Mouse (Mus musculus) midbrain, postnatal 0 days (tissue): ENCODE results near the gene Zfp536. TPM values are rescaled to one million over a fixed set of nuclear protein-coding genes. Genes with fewer than 3 reads are reported as not detected.

Source experiments
- ATAC-seq: fragments of 200-750 bp; cut with Nextera tagmentation; 2 replicates; pipeline ENCODE4 v1.8.0; 2017; ENCODE audit warnings: moderate number of reproducible peaks, mild to moderate bottlenecking, moderate TSS enrichment, moderate library complexity; ENCODE audit not compliant: low FRiP score
- DNase-seq: peaks from one replicate; pipeline ENCODE4 v3.0.0-alpha.2; 2015; ENCODE audit warnings: low spot score
- H3K27ac ChIP-seq: fragments of 300-500 bp; sonication (generic); 2 replicates; pipeline ENCODE4 v1.5.1; 2014; ENCODE audit warnings: low read depth, mild to moderate bottlenecking, low read length, mixed read lengths
- H3K27me3 ChIP-seq: fragments of 300-500 bp; sonication (generic); 2 replicates; pipeline ENCODE4 v1.6.1; 2014; ENCODE audit warnings: low read length, control low read depth, mixed read lengths; ENCODE audit not compliant: insufficient read depth
- H3K36me3 ChIP-seq: fragments of 300-500 bp; sonication (generic); 2 replicates; pipeline ENCODE4 v1.6.1; 2014; ENCODE audit warnings: low read length, control low read depth, mixed read lengths; ENCODE audit not compliant: insufficient read depth
- H3K4me1 ChIP-seq: fragments of 300-500 bp; sonication (generic); 2 replicates; pipeline ENCODE4 v1.6.1; 2014; ENCODE audit warnings: mild to moderate bottlenecking, control low read depth, antibody characterized with exemption, low read length, mixed read lengths; ENCODE audit not compliant: insufficient read depth
- H3K4me2 ChIP-seq: fragments of 300-500 bp; sonication (generic); 2 replicates; pipeline ENCODE4 v1.6.1; 2014; ENCODE audit warnings: low read depth, mild to moderate bottlenecking, low read length, mixed read lengths; ENCODE audit not compliant: poor library complexity, severe bottlenecking
- H3K4me3 ChIP-seq: fragments of 300-500 bp; sonication (generic); 2 replicates; pipeline ENCODE4 v1.5.1; 2014; ENCODE audit warnings: low read depth, mild to moderate bottlenecking, low read length, moderate library complexity
- H3K9ac ChIP-seq: fragments of 300-500 bp; sonication (generic); replicated peaks from 2 replicates; pipeline ENCODE4 v1.6.1; 2014; ENCODE audit warnings: mild to moderate bottlenecking, low read length, moderate library complexity, mixed read lengths; ENCODE audit not compliant: poor library complexity, severe bottlenecking
- H3K9me3 ChIP-seq: fragments of 300-500 bp; sonication (generic); 2 replicates; pipeline ENCODE4 v1.6.1; 2016; ENCODE audit warnings: low read length, control low read depth
- CTCF ChIP-seq: IDR thresholded peaks from 2 replicates; pipeline ENCODE4 v1.5.1; 2016; ENCODE audit warnings: antibody characterized with exemption, mild to moderate bottlenecking
- WGBS: fragments of 180-500 bp; shearing (Covaris S2); extraction: QIAGEN DNeasy Blood & Tissue Kit; methylation state at CpG from one replicate; pipeline ENCODE4 v1.1.7; 2014; 5-methylcytosine and 5-hydroxymethylcytosine counted together
- polyA plus RNA-seq: library from polyadenylated mRNA; unstranded; fragments of >200 nt; fragmentation: Nextera tagmentation; extraction: Ambion mirVana; gene quantifications from 2 replicates; pipeline ENCODE4 v1.2.1, GENCODE M21; 2015
- total RNA-seq: library from RNA; depleted of rRNA; stranded (reverse); fragments of >200 nt; gene quantifications from 2 replicates; pipeline ENCODE4 v1.2.3, GENCODE M21; 2014

The Zfp536 gene
- total and polyA plus RNA-seq, 2 experiments from 2014 or later = 16.4 to 48.2 TPM

- Histone ChIP-seq H3K9ac (no peak overlapping the region), H3K36me3 (no peaks in the 10 kb centered on the region), H3K4me1 (no peaks in the 10 kb centered on the region), H3K27me3 (no peaks in the 10 kb centered on the region), H3K4me3 (no peak overlapping the region), H3K27ac (no peak overlapping the region), H3K9me3 (no peaks in the 10 kb centered on the region), H3K4me2 (no peak overlapping the region)
- DNase-seq = no peak
- WGBS = 81% methylated on average over 3 of the region's 3 CpGs
- no peak for ATAC-seq
- TF ChIP-seq CTCF = no peak
These were observed 221.1 kb downstream of the Zfp536 start for GRCm38 (mm10) chr7:37552384-37552783.

- H3K9ac ChIP-seq = no peak overlapping the region
- no peak overlapping the region for H3K4me3 ChIP-seq
- H3K36me3 ChIP-seq = no peaks in the 10 kb centered on the region
- WGBS = 61% methylated on average over 15 of the region's 15 CpGs
- no peaks in the 10 kb centered on the region for H3K9me3 ChIP-seq
- TF ChIP-seq CTCF = peak; percentile 52
- H3K4me2 ChIP-seq = no peak overlapping the region
- peak; percentile 61; the same call in 1 of the 2 replicates for ATAC-seq
- no peaks in the 10 kb centered on the region for H3K4me1 ChIP-seq
- no peaks in the 10 kb centered on the region for H3K27me3 ChIP-seq
- no peak overlapping the region for H3K27ac ChIP-seq
- no peak for DNase-seq
These were observed 224.6 kb downstream of the Zfp536 start for GRCm38 (mm10) chr7:37548805-37549204.

- Histone ChIP-seq H3K9ac (no peak overlapping the region), H3K4me2 (no peak overlapping the region), H3K4me3 (no peak overlapping the region), H3K4me1 (no peaks in the 10 kb centered on the region), H3K27ac (no peak overlapping the region), H3K27me3 (no peaks in the 10 kb centered on the region), H3K9me3 (no peaks in the 10 kb centered on the region), H3K36me3 (no peaks in the 10 kb centered on the region)
- DNase-seq = no peak
- WGBS = 49% methylated on average over 6 of the region's 6 CpGs
- no peak for TF ChIP-seq CTCF
- no peak for ATAC-seq
These were observed 229.4 kb downstream of the Zfp536 start for GRCm38 (mm10) chr7:37544011-37544410.

GRCm38 (mm10) chr7:37542951-37543350 lies 230.5 kb downstream of the Zfp536 start:
- H3K4me2 ChIP-seq = no peak overlapping the region
- 85% methylated on average over 7 of the region's 7 CpGs for WGBS

GRCm38 (mm10) chr7:37531166-37531565 lies 242.3 kb downstream of the Zfp536 start:
- H3K4me1 ChIP-seq = no peaks in the 10 kb centered on the region
- WGBS = 87% methylated on average over 2 of the region's 2 CpGs
- H3K4me3 ChIP-seq = no peak overlapping the region
- H3K9ac ChIP-seq = no peak overlapping the region
- no peak for TF ChIP-seq CTCF
- H3K27me3 ChIP-seq = no peaks in the 10 kb centered on the region
- H3K36me3 ChIP-seq = no peaks in the 10 kb centered on the region
- no peak for DNase-seq
- no peak for ATAC-seq
- H3K9me3 ChIP-seq = no peaks in the 10 kb centered on the region
- H3K4me2 ChIP-seq = no peak overlapping the region
- no peak overlapping the region for H3K27ac ChIP-seq

More at GRCm38 (mm10) chr7:37542951-37543350, 230.5 kb downstream of the Zfp536 start:
- Histone ChIP-seq H3K27ac (no peak overlapping the region), H3K9me3 (no peaks in the 10 kb centered on the region), H3K36me3 (no peaks in the 10 kb centered on the region), H3K9ac (no peak overlapping the region), H3K4me1 (no peaks in the 10 kb centered on the region), H3K27me3 (no peaks in the 10 kb centered on the region), H3K4me3 (no peak overlapping the region)
- ATAC-seq (no peak), DNase-seq (no peak)
- no peak for TF ChIP-seq CTCF

- no peaks in the 10 kb centered on the region for H3K36me3 ChIP-seq
- DNase-seq (no peak), ATAC-seq (no peak)
- no peaks in the 10 kb centered on the region for H3K9me3 ChIP-seq
- no peak for TF ChIP-seq CTCF
- H3K4me1 ChIP-seq = no peaks in the 10 kb centered on the region
- no peak overlapping the region for H3K4me2 ChIP-seq
- no peaks in the 10 kb centered on the region for H3K27me3 ChIP-seq
- H3K27ac ChIP-seq = no peak overlapping the region
- no peak overlapping the region for H3K4me3 ChIP-seq
- H3K9ac ChIP-seq = no peak overlapping the region
- WGBS = 86% methylated on average over 9 of the region's 9 CpGs
These were observed 245.1 kb downstream of the Zfp536 start for GRCm38 (mm10) chr7:37528311-37528710.
